Mouse (Mus musculus) heart, postnatal 10 days (tissue): Measurements from ENCODE around the gene Wnk1. TPM values are rescaled to one million over a fixed set of nuclear protein-coding genes. Genes with fewer than 3 reads are reported as not detected.

ENCODE experiments used
- DNase-seq, 2 experiments: peaks; one replicate each; pipeline ENCODE4 v3.0.0; 2021
- intact Hi-C: fragments of 180-260 bp; cut with DNase I; formaldehyde crosslinking; loops from one replicate; pipeline ENCODE4 v1.15.1; 2025
- microRNA-seq, 2 experiments: library from miRNA; unstranded; fragments of <30 nt; microRNA quantifications; one replicate each; pipeline ENCODE4 v1.2.0; 2022
- total RNA-seq, 2 experiments: library from RNA; stranded (reverse); gene quantifications; 2 replicates each; pipeline ENCODE4 v1.2.3; 2021

The Wnk1 gene
- total RNA-seq, 2 experiments from 2014 or later, result 320 to 335 TPM

GRCm38 (mm10) chr6:119915710-119916109, 122.8 kb downstream of the Wnk1 start:
- no peak for DNase-seq
- intact Hi-C loops, result no loop called here

GRCm38 (mm10) chr6:119912046-119912445, 126.4 kb downstream of the Wnk1 start:
- DNase-seq, result no peak
- intact Hi-C loops, result no loop called here

- intact Hi-C loops, result no loop called here
- DNase-seq, result no peak
These were observed 133.0 kb downstream of the Wnk1 start for GRCm38 (mm10) chr6:119905461-119905860.

GRCm38 (mm10) chr6:119903081-119903789, 135.2 kb downstream of the Wnk1 start:
- intact Hi-C loops, result loop anchor here (2.0 to 5.0 kb wide), 2 partner anchors 54 to 111 kb away; partner anchors contain the start of gene Erc1

GRCm38 (mm10) chr6:119902204-119903080, 136.0 kb downstream of the Wnk1 start, which contains the start of gene Rad52:
TSS of gene Rad52 (plus strand) at chr6:119902698.
- peak; percentile 92 to 93 for DNase-seq
- intact Hi-C loops, result loop anchor here (2.0 to 5.0 kb wide), 2 partner anchors 54 to 110 kb away; partner anchors contain the start of gene Erc1

More at GRCm38 (mm10) chr6:119903081-119903789, 135.2 kb downstream of the Wnk1 start:
- DNase-seq, result no peak

- intact Hi-C loops, result no loop called here
- no peak for DNase-seq
These were observed 145.8 kb downstream of the Wnk1 start for GRCm38 (mm10) chr6:119892711-119893110.

- DNase-seq, result no peak
- intact Hi-C loops, result no loop called here
These were observed 155.3 kb downstream of the Wnk1 start for GRCm38 (mm10) chr6:119883151-119883550.

Small RNA genes lying within 50 kb of the gene (microRNA-seq; reads per million reads assigned to microRNA genes)
- gene Mir706, result 0 reads per million in 2 experiments

Other genes with a start within 250 kb of the Wnk1 start
- 10 to 100 TPM; 38.5 to 46.4 TPM for gene Erc1, start 190.5 kb downstream of the Wnk1 start, total RNA-seq
- 10 to 100 TPM; 13.3 to 14.8 TPM for gene Rad52, start 136.0 kb downstream of the Wnk1 start, total RNA-seq
- gene Ninj2, start 54.7 kb upstream of the Wnk1 start, total RNA-seq, result not detected